Mouse (Mus musculus) thymus, adult 2 months (tissue): Measurements from ENCODE around the gene Tnfsf11. TPM values are rescaled to one million over a fixed set of nuclear protein-coding genes. Genes with fewer than 3 reads are reported as not detected.

Experiments used
- DNase-seq: peaks from one replicate; pipeline ENCODE4 v3.0.0; 2021
- H3K27ac ChIP-seq: fragments of 200-500 bp; 2 replicates; pipeline ENCODE4 v1.5.1; 2012; ENCODE audit warnings: low read length, control low read depth; ENCODE audit not compliant: control insufficient read depth, insufficient read depth
- H3K27me3 ChIP-seq: fragments of 200-500 bp; 2 replicates; pipeline ENCODE4 v1.6.1; 2012; ENCODE audit warnings: mild to moderate bottlenecking, low read length, moderate library complexity, mixed read lengths; ENCODE audit not compliant: control insufficient read depth, insufficient read depth
- H3K36me3 ChIP-seq: fragments of 200-500 bp; 2 replicates; pipeline ENCODE4 v1.6.1; 2012; ENCODE audit warnings: mild to moderate bottlenecking, low read length, moderate library complexity; ENCODE audit not compliant: control insufficient read depth, insufficient read depth
- H3K4me1 ChIP-seq: fragments of 200-500 bp; replicated peaks from 2 replicates; pipeline ENCODE4 v1.6.1; 2012; ENCODE audit warnings: low read length; ENCODE audit not compliant: control insufficient read depth, insufficient read depth
- H3K4me3 ChIP-seq: fragments of 200-500 bp; 2 replicates; pipeline ENCODE4 v1.5.1; 2012; ENCODE audit warnings: mild to moderate bottlenecking, low read length, control low read depth, moderate library complexity; ENCODE audit not compliant: control insufficient read depth, insufficient read depth
- CTCF ChIP-seq: fragments of 200-500 bp; IDR thresholded peaks from 2 replicates; pipeline ENCODE4 v1.5.1; 2012; ENCODE audit warnings: mild to moderate bottlenecking, control low read depth, low read length, moderate library complexity, borderline replicate concordance; ENCODE audit not compliant: control insufficient read depth, poor library complexity, insufficient read depth; ENCODE audit errors: extremely low read depth
- POLR2A ChIP-seq: fragments of 200-500 bp; IDR thresholded peaks from 2 replicates; pipeline ENCODE4 v1.6.1; 2012; ENCODE audit warnings: mild to moderate bottlenecking, low read length, control low read depth, moderate library complexity; ENCODE audit not compliant: control insufficient read depth, poor library complexity, insufficient read depth; ENCODE audit errors: extremely low read depth
- WGBS: fragments of 180-500 bp; shearing (Covaris S2); methylation state at CpG from one replicate; pipeline ENCODE4 v1.1.7; 2018; 5-methylcytosine and 5-hydroxymethylcytosine counted together
- polyA plus RNA-seq: library from polyadenylated mRNA; depleted of rRNA; stranded (reverse); fragments of >200 nt; gene quantifications from 2 replicates; pipeline ENCODE4 v1.2.3, GENCODE M21; 2012

Gene Tnfsf11
- polyA plus RNA-seq, 1 experiment, result 2.6 TPM

DNA sequence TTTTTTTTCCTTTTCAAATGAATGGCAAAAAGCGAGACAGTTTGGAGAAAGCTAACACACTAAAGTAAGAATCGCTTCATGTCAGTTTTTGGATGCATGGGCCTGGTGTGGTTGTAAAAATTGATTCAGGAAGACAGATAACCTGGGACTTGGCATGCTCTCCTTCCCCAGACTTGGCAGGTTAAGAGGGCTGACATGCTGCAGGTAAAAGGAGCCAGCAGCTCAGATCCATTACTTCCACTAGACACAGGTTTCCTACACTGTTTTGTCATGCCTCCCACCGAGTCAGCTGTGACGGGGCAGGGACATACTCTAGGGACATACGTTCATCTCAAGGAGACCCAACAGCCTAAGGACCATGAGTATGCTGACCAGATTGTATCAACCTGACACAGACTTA is 33.0 kb downstream of the Tnfsf11 start:
- H3K4me1 ChIP-seq, result no peaks in the 10 kb centered on the region
- TF ChIP-seq POLR2A (no peak), CTCF (no peak)
- no peaks in the 10 kb centered on the region for H3K27me3 ChIP-seq
- 93% methylated on average over 5 of the region's 5 CpGs for WGBS
- no peak overlapping the region for H3K4me3 ChIP-seq
- DNase-seq, result no peak
- no peak overlapping the region for H3K27ac ChIP-seq
- no peaks in the 10 kb centered on the region for H3K36me3 ChIP-seq

- Histone ChIP-seq H3K27ac (no peak overlapping the region), H3K4me3 (no peak overlapping the region), H3K27me3 (no peaks in the 10 kb centered on the region), H3K4me1 (no peaks in the 10 kb centered on the region), H3K36me3 (no peaks in the 10 kb centered on the region)
- WGBS, result 93% methylated on average over 9 of the region's 9 CpGs
- TF ChIP-seq POLR2A (no peak), CTCF (no peak)
- no peak for DNase-seq
Observed at GRCm38 (mm10) chr14:78274146-78274545, 33.7 kb downstream of the Tnfsf11 start.

GRCm38 (mm10) chr14:78273571-78273970 is 34.3 kb downstream of the Tnfsf11 start:
- TF ChIP-seq POLR2A (no peak), CTCF (peak; percentile 94)
- DNase-seq, result peak; percentile 73
- H3K4me1 ChIP-seq, result no peaks in the 10 kb centered on the region
- WGBS, result 71% methylated on average over 7 of the region's 7 CpGs
- H3K27me3 ChIP-seq, result no peaks in the 10 kb centered on the region
- H3K4me3 ChIP-seq, result no peak overlapping the region
- no peaks in the 10 kb centered on the region for H3K36me3 ChIP-seq
- H3K27ac ChIP-seq, result no peak overlapping the region

DNA sequence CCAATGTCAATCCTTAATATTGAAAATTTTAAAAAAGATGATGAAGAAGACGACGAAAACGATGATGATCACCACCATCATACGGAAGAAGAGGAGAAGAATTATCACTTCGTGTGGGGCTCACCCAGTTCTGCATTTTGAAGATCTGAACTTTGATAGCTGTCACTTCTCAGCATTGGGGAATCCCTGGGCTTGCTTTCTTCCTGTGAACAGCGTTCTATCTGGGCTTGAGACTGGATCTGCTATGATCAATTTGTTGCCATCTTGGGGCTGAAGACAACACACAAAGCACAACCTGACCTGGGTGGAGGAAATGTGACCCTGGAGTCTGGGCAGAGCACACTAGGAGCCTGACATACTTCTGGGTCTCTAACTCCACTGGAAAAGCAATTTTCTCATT is 43.0 kb downstream of the Tnfsf11 start:
- DNase-seq, result no peak
- Histone ChIP-seq H3K27me3 (no peaks in the 10 kb centered on the region), H3K27ac (no peak overlapping the region), H3K4me3 (no peak overlapping the region), H3K4me1 (no peaks in the 10 kb centered on the region), H3K36me3 (no peaks in the 10 kb centered on the region)
- TF ChIP-seq CTCF (no peak), POLR2A (no peak)
- 86% methylated on average over 6 of the region's 6 CpGs for WGBS

DNA sequence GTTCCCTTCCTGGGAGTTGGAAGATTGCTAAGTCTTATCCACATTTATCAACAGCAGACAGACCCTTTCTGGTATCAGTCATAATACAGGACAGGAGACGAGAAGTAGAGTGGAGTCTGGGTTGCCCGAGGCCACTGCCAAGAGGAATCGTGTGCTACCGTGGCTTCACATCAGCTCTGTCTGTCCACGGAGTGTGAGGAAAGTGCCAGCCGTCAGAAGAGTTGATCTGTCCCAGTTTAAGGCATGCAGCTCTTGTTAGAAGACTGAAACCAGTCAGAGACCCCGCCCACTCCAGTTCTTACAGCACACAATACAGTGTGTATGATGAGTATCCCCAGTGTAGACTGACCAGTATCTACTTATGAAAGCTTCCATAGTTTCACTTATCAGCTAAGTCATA is 45.2 kb downstream of the Tnfsf11 start:
- DNase-seq, result no peak
- 95% methylated on average over 7 of the region's 7 CpGs for WGBS
- TF ChIP-seq POLR2A (no peak), CTCF (no peak)
- Histone ChIP-seq H3K4me3 (no peak overlapping the region), H3K36me3 (no peaks in the 10 kb centered on the region), H3K27ac (no peak overlapping the region), H3K27me3 (no peaks in the 10 kb centered on the region), H3K4me1 (no peaks in the 10 kb centered on the region)

- no peak overlapping the region for H3K27ac ChIP-seq
Observed at GRCm38 (mm10) chr14:78261246-78261645, 46.6 kb downstream of the Tnfsf11 start.

GRCm38 (mm10) chr14:78254017-78254416 is 53.8 kb downstream of the Tnfsf11 start:
- TF ChIP-seq POLR2A (no peak), CTCF (no peak)
- no peaks in the 10 kb centered on the region; the same call in 1 of the 2 replicates for H3K4me1 ChIP-seq
- H3K27ac ChIP-seq, result no peak overlapping the region

More at GRCm38 (mm10) chr14:78261246-78261645, 46.6 kb downstream of the Tnfsf11 start:
- TF ChIP-seq POLR2A (no peak), CTCF (no peak)
- DNase-seq, result no peak
- Histone ChIP-seq H3K36me3 (no peaks in the 10 kb centered on the region), H3K4me3 (no peak overlapping the region), H3K27me3 (no peaks in the 10 kb centered on the region), H3K4me1 (no peaks in the 10 kb centered on the region)
- 87% methylated on average over 7 of the region's 7 CpGs for WGBS

More at GRCm38 (mm10) chr14:78254017-78254416, 53.8 kb downstream of the Tnfsf11 start:
- DNase-seq, result no peak
- no peaks in the 10 kb centered on the region for H3K36me3 ChIP-seq
- WGBS, result 69% methylated on average over 7 of the region's 7 CpGs
- no peaks in the 10 kb centered on the region for H3K27me3 ChIP-seq
- H3K4me3 ChIP-seq, result no peak overlapping the region
